Mouse (Mus musculus): ENCODE measurements around the gene Zfp691. TPM values are rescaled to one million over a fixed set of nuclear protein-coding genes. Genes with fewer than 3 reads are reported as not detected.
A peak's percentile ranks its signal among the peaks of the same experiment; 100 is the strongest.

Gene Zfp691
- polyA plus RNA-seq, 1 experiment from 2014 or later: 3.4 TPM

DNA sequence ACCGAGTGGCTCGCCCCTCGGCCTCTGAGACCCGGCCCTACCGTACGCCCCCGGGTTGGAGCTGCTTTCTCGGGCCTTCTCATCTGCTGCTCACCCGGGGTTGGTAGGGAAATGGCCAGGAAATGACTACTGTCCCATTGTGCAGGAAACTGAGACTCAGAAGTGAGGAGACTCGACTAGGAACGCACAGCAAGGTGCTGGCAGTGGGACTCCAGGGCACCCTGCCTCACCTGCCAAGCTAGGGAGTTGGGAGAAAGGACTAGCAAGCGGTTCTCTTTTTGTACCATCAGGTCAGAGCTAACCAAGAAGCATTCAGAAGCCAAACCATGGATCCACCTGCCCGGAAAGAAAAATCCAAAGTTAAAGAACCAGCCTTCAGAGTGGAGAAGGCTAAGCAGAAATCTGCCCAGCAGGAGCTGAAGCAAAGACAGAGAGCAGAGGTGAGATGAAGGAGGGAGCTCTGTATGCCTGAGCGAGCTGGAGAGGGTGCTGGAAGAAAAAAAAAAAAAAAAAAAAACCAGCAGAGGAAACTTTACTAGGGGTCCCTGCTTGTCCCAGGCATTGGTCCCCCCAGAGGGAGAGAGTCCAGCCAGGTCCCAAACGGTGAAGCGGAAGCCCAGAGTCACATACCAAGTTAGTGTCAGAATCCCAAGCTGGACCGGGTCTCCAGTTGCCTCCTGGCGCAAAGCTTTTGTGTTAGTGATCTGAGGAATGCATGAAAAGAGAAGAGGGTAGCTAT is 21.8 kb upstream of the Zfp691 start:
- no peaks in the 10 kb centered on the region for H3K36me3 ChIP-seq (ENCODE audit: control insufficient read depth, insufficient read depth)
- 0 out of 2 replicates have a peak, but pooled peaks cover 3% of the 10 kb centered on the region for H3K4me1 ChIP-seq (replicated peaks; ENCODE audit: control insufficient read depth, insufficient read depth, low read length)
- peak overlapping the region; percentile 61 for H3K9ac ChIP-seq (ENCODE audit: low read depth, low read length)
- 13% methylated on average over 18 of the region's 18 CpGs for WGBS
- no peaks in the 10 kb centered on the region for H3K27me3 ChIP-seq (replicated peaks; ENCODE audit: control insufficient read depth, insufficient read depth, low read length)
- peak overlapping the region; percentile 72 for H3K4me2 ChIP-seq (replicated peaks; ENCODE audit: low read depth)
- H3K27ac ChIP-seq (ENCODE audit: low read depth, low read length): peak overlapping the region; percentile 36; the same call in 1 of the 2 replicates
- H3K4me3 ChIP-seq (ENCODE audit: low read depth, low read length): peak overlapping the region; percentile 88
- TF ChIP-seq CTCF (IDR thresholded peaks at IDR 0.05; ENCODE audit: low read depth): no peak
- no peak; the same call in 1 of the 2 replicates for ATAC-seq
- no peaks in the 10 kb centered on the region for H3K9me3 ChIP-seq (ENCODE audit: control insufficient read depth)

DNA sequence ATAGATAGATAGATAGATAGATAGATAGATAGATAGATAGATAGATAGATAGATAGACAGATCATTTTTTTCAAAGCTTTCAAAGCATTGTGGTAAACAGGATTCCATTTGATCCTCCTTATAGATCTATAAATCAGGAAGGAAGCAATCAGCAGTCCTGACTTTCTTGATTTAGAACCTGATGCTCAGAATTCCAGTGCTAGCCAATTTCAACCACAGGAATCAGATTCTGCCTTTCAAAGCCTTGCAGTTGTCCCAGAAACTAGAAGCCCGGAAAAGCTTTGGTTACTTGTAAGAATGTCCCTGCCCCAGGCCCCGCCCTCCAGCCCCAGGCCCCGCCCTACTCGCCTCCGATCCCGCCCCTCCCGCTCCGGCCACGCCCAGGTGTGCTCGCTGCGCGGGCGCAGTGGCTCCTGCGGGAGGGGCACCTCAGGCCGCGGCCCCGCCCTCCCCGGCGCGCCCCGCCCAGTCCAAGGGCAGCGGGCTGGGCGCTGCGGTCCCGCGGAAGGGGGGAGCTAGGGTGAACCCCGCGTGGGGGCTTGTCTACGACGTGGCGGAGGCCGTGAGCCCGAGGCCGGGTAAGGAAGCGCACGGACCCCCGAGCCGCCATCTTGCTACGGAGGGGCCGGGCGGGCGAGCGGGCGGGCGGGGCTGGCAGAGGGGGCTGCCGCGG is 21.1 kb upstream of the Zfp691 start, which contains the start of gene Svbp:
Gene Svbp, plus strand, starts transcription at position 398 of the 673 bp plus-strand sequence.
- Histone ChIP-seq H3K27ac (ENCODE audit: low read depth, low read length) (peak within 1 kb of the TSS; percentile 36; the same call in 1 of the 2 replicates), H3K4me3 (ENCODE audit: low read depth, low read length) (peak within 1 kb of the TSS; percentile 88), H3K36me3 (ENCODE audit: control insufficient read depth, insufficient read depth) (no peaks in the 10 kb centered on the region), H3K27me3 (replicated peaks; ENCODE audit: control insufficient read depth, insufficient read depth, low read length) (no peaks in the 10 kb centered on the region), H3K9me3 (ENCODE audit: control insufficient read depth) (no peaks in the 10 kb centered on the region), H3K4me2 (replicated peaks; ENCODE audit: low read depth) (peak within 1 kb of the TSS; percentile 72), H3K4me1 (replicated peaks; ENCODE audit: control insufficient read depth, insufficient read depth, low read length) (0 out of 2 replicates have a peak, but pooled peaks cover 3% of the 10 kb centered on the region), H3K9ac (ENCODE audit: low read depth, low read length) (peak within 1 kb of the TSS; percentile 61)
- peak; percentile 95 for ATAC-seq
- TF ChIP-seq CTCF (IDR thresholded peaks at IDR 0.05; ENCODE audit: low read depth): no peak
- under 1% methylated on average over 43 of the region's 47 CpGs for WGBS

DNA sequence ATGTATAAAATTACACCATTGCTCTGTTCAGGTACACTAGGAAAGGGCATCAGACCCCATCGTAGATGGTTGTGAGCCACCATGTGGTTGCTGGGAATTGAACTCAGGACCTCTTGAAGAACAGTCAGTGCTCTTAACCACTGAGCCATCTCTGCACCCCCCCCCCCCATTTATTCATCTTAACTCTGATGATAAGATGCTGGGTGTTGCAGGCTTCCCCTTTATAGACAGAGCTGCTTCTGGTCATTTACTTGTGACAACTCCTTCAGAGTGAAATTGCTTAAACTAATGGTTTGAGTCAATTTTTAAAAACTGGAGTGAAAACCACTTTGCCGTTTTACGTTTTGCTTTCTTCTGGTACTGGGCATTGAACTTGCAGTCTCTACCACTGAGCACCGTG is 18.8 kb upstream of the Zfp691 start:
- TF ChIP-seq CTCF (IDR thresholded peaks at IDR 0.05; ENCODE audit: low read depth): no peak
- Histone ChIP-seq H3K27me3 (replicated peaks; ENCODE audit: control insufficient read depth, insufficient read depth, low read length) (no peaks in the 10 kb centered on the region), H3K27ac (ENCODE audit: low read depth, low read length) (no peak overlapping the region), H3K4me3 (ENCODE audit: low read depth, low read length) (no peak overlapping the region), H3K4me2 (replicated peaks; ENCODE audit: low read depth) (no peak overlapping the region), H3K9ac (ENCODE audit: low read depth, low read length) (no peak overlapping the region), H3K36me3 (ENCODE audit: control insufficient read depth, insufficient read depth) (no peaks in the 10 kb centered on the region), H3K9me3 (ENCODE audit: control insufficient read depth) (no peaks in the 10 kb centered on the region), H3K4me1 (replicated peaks; ENCODE audit: control insufficient read depth, insufficient read depth, low read length) (0 out of 2 replicates have a peak, but pooled peaks cover 3% of the 10 kb centered on the region)
- no peak for ATAC-seq
- 88% methylated on average over 4 of the region's 4 CpGs for WGBS

DNA sequence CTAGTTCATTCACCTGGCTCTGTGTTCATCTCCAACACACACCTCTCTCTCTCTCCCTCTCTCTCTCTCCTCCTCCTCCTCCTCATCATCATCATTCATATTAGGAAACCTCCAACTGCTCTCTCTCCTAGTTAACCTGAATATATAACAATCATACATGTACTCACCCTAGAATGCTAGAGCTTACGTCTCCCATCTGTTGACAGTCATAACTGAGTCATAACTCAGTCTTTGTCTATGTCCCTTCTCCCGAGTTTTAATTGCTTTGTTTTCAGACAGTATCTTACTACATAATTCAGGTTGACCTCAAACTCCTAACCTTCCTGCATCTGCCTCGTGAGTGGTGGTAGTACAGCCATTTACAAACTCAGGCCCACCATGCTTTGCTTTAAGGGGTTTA is 17.3 kb upstream of the Zfp691 start:
- H3K9me3 ChIP-seq (ENCODE audit: control insufficient read depth): no peaks in the 10 kb centered on the region
- ATAC-seq: no peak

DNA sequence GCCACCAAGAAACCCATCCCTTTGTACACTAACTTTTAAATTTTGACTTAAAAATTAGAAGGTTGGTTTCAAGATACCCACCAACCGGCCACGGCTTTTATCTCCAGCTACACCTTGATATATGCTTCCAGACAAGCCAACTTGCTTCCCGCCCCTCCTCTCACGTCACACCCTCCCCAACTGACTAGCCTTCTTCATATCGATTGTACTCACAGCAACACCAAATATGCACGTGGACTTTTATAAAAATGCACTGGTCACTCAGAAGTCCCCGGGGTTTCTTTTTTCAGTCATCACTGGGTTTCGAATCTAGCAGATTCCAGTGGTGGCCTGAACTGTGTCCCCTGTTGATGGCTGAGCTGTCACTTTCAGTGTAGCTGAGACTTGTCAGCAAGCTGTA is 16.6 kb upstream of the Zfp691 start:
- no peak overlapping the region for H3K4me3 ChIP-seq (ENCODE audit: low read depth, low read length)
- H3K4me1 ChIP-seq (replicated peaks; ENCODE audit: control insufficient read depth, insufficient read depth, low read length): no peaks in the 10 kb centered on the region
- no peaks in the 10 kb centered on the region for H3K36me3 ChIP-seq (ENCODE audit: control insufficient read depth, insufficient read depth)
- H3K9me3 ChIP-seq (ENCODE audit: control insufficient read depth): no peaks in the 10 kb centered on the region
- H3K27ac ChIP-seq (ENCODE audit: low read depth, low read length): no peak overlapping the region
- no peak for ATAC-seq
- H3K9ac ChIP-seq (ENCODE audit: low read depth, low read length): no peak overlapping the region
- H3K4me2 ChIP-seq (replicated peaks; ENCODE audit: low read depth): no peak overlapping the region
- TF ChIP-seq CTCF (IDR thresholded peaks at IDR 0.05; ENCODE audit: low read depth): no peak
- 73% methylated on average over 8 of the region's 8 CpGs for WGBS
- H3K27me3 ChIP-seq (replicated peaks; ENCODE audit: control insufficient read depth, insufficient read depth, low read length): no peaks in the 10 kb centered on the region

More for the DNA sequence above, 17.3 kb upstream of the Zfp691 start:
- H3K4me2 ChIP-seq (replicated peaks; ENCODE audit: low read depth): no peak overlapping the region
- H3K27ac ChIP-seq (ENCODE audit: low read depth, low read length): no peak overlapping the region
- TF ChIP-seq CTCF (IDR thresholded peaks at IDR 0.05; ENCODE audit: low read depth): no peak
- H3K9ac ChIP-seq (ENCODE audit: low read depth, low read length): no peak overlapping the region
- 53% methylated on average over 3 of the region's 3 CpGs for WGBS
- H3K27me3 ChIP-seq (replicated peaks; ENCODE audit: control insufficient read depth, insufficient read depth, low read length): no peaks in the 10 kb centered on the region
- no peak overlapping the region for H3K4me3 ChIP-seq (ENCODE audit: low read depth, low read length)
- no peaks in the 10 kb centered on the region for H3K36me3 ChIP-seq (ENCODE audit: control insufficient read depth, insufficient read depth)
- 0 out of 2 replicates have a peak, but pooled peaks cover 3% of the 10 kb centered on the region for H3K4me1 ChIP-seq (replicated peaks; ENCODE audit: control insufficient read depth, insufficient read depth, low read length)

DNA sequence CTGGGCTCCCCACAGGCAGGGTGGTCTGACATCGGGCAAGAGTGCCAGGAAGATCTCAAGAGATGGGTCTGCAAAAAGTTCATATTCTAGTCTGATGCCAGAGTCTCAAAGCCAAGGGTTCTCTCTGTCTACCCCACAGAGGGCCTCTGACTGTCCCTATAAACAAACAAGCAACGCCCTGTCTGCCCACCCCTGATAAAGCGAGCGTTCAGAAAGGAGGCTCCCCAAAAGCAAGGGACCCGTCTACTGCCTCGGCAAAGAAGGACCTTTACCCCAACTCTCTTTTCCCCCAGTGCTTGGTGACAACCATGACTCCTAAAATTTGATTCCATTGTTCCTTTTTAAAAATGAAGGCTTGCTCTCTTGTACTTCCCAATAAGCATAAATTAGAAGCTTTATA is 15.9 kb upstream of the Zfp691 start, which contains the start of gene Ermap:
Gene Ermap, minus strand, starts transcription at position 148 of the 400 bp plus-strand sequence.
- no peaks in the 10 kb centered on the region for H3K27me3 ChIP-seq (replicated peaks; ENCODE audit: control insufficient read depth, insufficient read depth, low read length)
- no peak within 1 kb of the TSS for H3K27ac ChIP-seq (ENCODE audit: low read depth, low read length)
- no peak within 1 kb of the TSS for H3K9ac ChIP-seq (ENCODE audit: low read depth, low read length)
- no peaks in the 10 kb centered on the region for H3K9me3 ChIP-seq (ENCODE audit: control insufficient read depth)
- H3K36me3 ChIP-seq (ENCODE audit: control insufficient read depth, insufficient read depth): no peaks in the 10 kb centered on the region
- no peaks in the 10 kb centered on the region for H3K4me1 ChIP-seq (replicated peaks; ENCODE audit: control insufficient read depth, insufficient read depth, low read length)
- no peak for TF ChIP-seq CTCF (IDR thresholded peaks at IDR 0.05; ENCODE audit: low read depth)
- no peak for ATAC-seq
- no peak within 1 kb of the TSS for H3K4me3 ChIP-seq (ENCODE audit: low read depth, low read length)
- 60% methylated on average over 6 of the region's 6 CpGs for WGBS
- no peak within 1 kb of the TSS for H3K4me2 ChIP-seq (replicated peaks; ENCODE audit: low read depth)

Data from intestine, postnatal 0 days (tissue).